Mouse (Mus musculus): ENCODE measurements around the gene Aanat.

GRCm38 (mm10) chr11:116624131-116624832 is 38.0 kb downstream of the Aanat start:
- TF ChIP-seq CTCF (IDR thresholded peaks at IDR 0.05; ENCODE audit: low read depth): no peak
- no peak for TF ChIP-seq EP300 (optimal IDR thresholded peaks at IDR 0.05)

Measured in stomach, postnatal 0 days (tissue).